Mouse (Mus musculus): ENCODE measurements at regions not wholly inside any gene's neighbourhood (a gene's known extent, or its start where the extent isn't known, plus 50 kb on each side); places are given as distances from the start of the nearest gene placed in this dataset.

- Histone ChIP-seq H3K27me3 (replicated peaks; ENCODE audit: control insufficient read depth, insufficient read depth, low read length) (no peaks in the 10 kb centered on the region), H3K4me1 (ENCODE audit: control insufficient read depth, insufficient read depth, low read length) (no peaks in the 10 kb centered on the region), H3K9me3 (ENCODE audit: control insufficient read depth, low read length) (no peaks in the 10 kb centered on the region), H3K4me3 (ENCODE audit: low read length) (no peak overlapping the region), H3K27ac (ENCODE audit: low read length) (no peak overlapping the region), H3K36me3 (ENCODE audit: control insufficient read depth, insufficient read depth, low read length) (no peaks in the 10 kb centered on the region), H3K9ac (ENCODE audit: low read depth, low read length) (no peak overlapping the region), H3K4me2 (ENCODE audit: low read depth, low read length) (no peak overlapping the region)
- no peak for ATAC-seq
- 85% methylated on average over 1 of the region's 1 CpGs for WGBS
These were observed 783.7 kb upstream of the Tbl1xr1 start for GRCm38 (mm10) chr3:21292774-21293173.

GRCm38 (mm10) chr3:21293308-21293707 lies 783.1 kb upstream of the Tbl1xr1 start:
- ATAC-seq = no peak
- 87% methylated on average over 2 of the region's 2 CpGs for WGBS
- H3K4me2 ChIP-seq (ENCODE audit: low read depth, low read length) = no peak overlapping the region
- H3K9me3 ChIP-seq (ENCODE audit: control insufficient read depth, low read length) = no peaks in the 10 kb centered on the region
- H3K9ac ChIP-seq (ENCODE audit: low read depth, low read length) = no peak overlapping the region
- H3K36me3 ChIP-seq (ENCODE audit: control insufficient read depth, insufficient read depth, low read length) = no peaks in the 10 kb centered on the region
- H3K4me3 ChIP-seq (ENCODE audit: low read length) = no peak overlapping the region
- no peaks in the 10 kb centered on the region for H3K27me3 ChIP-seq (replicated peaks; ENCODE audit: control insufficient read depth, insufficient read depth, low read length)
- no peak overlapping the region for H3K27ac ChIP-seq (ENCODE audit: low read length)
- no peaks in the 10 kb centered on the region for H3K4me1 ChIP-seq (ENCODE audit: control insufficient read depth, insufficient read depth, low read length)

- Histone ChIP-seq H3K4me2 (ENCODE audit: low read depth, low read length) (no peak overlapping the region), H3K4me1 (ENCODE audit: control insufficient read depth, insufficient read depth, low read length) (no peaks in the 10 kb centered on the region), H3K36me3 (ENCODE audit: control insufficient read depth, insufficient read depth, low read length) (no peaks in the 10 kb centered on the region), H3K27ac (ENCODE audit: low read length) (no peak overlapping the region), H3K9ac (ENCODE audit: low read depth, low read length) (no peak overlapping the region), H3K9me3 (ENCODE audit: control insufficient read depth, low read length) (no peaks in the 10 kb centered on the region), H3K27me3 (replicated peaks; ENCODE audit: control insufficient read depth, insufficient read depth, low read length) (no peaks in the 10 kb centered on the region), H3K4me3 (ENCODE audit: low read length) (no peak overlapping the region)
- 76% methylated on average over 3 of the region's 3 CpGs for WGBS
- peak; percentile 90 for ATAC-seq
These were observed 781.7 kb upstream of the Tbl1xr1 start for GRCm38 (mm10) chr3:21294776-21295175.

GRCm38 (mm10) chr3:21296581-21297110 lies 779.8 kb upstream of the Tbl1xr1 start:
- WGBS = 40% methylated on average over 1 of the region's 1 CpGs
- no peak for ATAC-seq
- Histone ChIP-seq H3K4me1 (ENCODE audit: control insufficient read depth, insufficient read depth, low read length) (no peaks in the 10 kb centered on the region), H3K9me3 (ENCODE audit: control insufficient read depth, low read length) (no peaks in the 10 kb centered on the region), H3K9ac (ENCODE audit: low read depth, low read length) (no peak overlapping the region), H3K27ac (ENCODE audit: low read length) (no peak overlapping the region), H3K4me3 (ENCODE audit: low read length) (no peak overlapping the region), H3K36me3 (ENCODE audit: control insufficient read depth, insufficient read depth, low read length) (no peaks in the 10 kb centered on the region), H3K4me2 (ENCODE audit: low read depth, low read length) (no peak overlapping the region), H3K27me3 (replicated peaks; ENCODE audit: control insufficient read depth, insufficient read depth, low read length) (no peaks in the 10 kb centered on the region)

- Histone ChIP-seq H3K9ac (ENCODE audit: low read depth, low read length) (no peak overlapping the region), H3K4me3 (ENCODE audit: low read length) (no peak overlapping the region), H3K36me3 (ENCODE audit: control insufficient read depth, insufficient read depth, low read length) (no peaks in the 10 kb centered on the region), H3K27ac (ENCODE audit: low read length) (no peak overlapping the region), H3K9me3 (ENCODE audit: control insufficient read depth, low read length) (no peaks in the 10 kb centered on the region), H3K4me1 (ENCODE audit: control insufficient read depth, insufficient read depth, low read length) (no peaks in the 10 kb centered on the region), H3K4me2 (ENCODE audit: low read depth, low read length) (no peak overlapping the region), H3K27me3 (replicated peaks; ENCODE audit: control insufficient read depth, insufficient read depth, low read length) (no peaks in the 10 kb centered on the region)
- no peak for ATAC-seq
- WGBS = 54% methylated on average over 4 of the region's 4 CpGs
These were observed 751.0 kb upstream of the Tbl1xr1 start for GRCm38 (mm10) chr3:21325329-21325896.

- no peak overlapping the region for H3K27ac ChIP-seq (ENCODE audit: low read length)
- H3K9ac ChIP-seq (ENCODE audit: low read depth, low read length) = no peak overlapping the region
- no peak overlapping the region for H3K4me2 ChIP-seq (ENCODE audit: low read depth, low read length)
- H3K4me3 ChIP-seq (ENCODE audit: low read length) = no peak overlapping the region
- no peaks in the 10 kb centered on the region for H3K9me3 ChIP-seq (ENCODE audit: control insufficient read depth, low read length)
- ATAC-seq = no peak
- no peaks in the 10 kb centered on the region for H3K36me3 ChIP-seq (ENCODE audit: control insufficient read depth, insufficient read depth, low read length)
- H3K27me3 ChIP-seq (replicated peaks; ENCODE audit: control insufficient read depth, insufficient read depth, low read length) = no peaks in the 10 kb centered on the region
- H3K4me1 ChIP-seq (ENCODE audit: control insufficient read depth, insufficient read depth, low read length) = no peaks in the 10 kb centered on the region
These were observed 734.5 kb upstream of the Tbl1xr1 start for GRCm38 (mm10) chr3:21341916-21342315.

GRCm38 (mm10) chr3:21343095-21343494 lies 733.4 kb upstream of the Tbl1xr1 start:
- H3K4me1 ChIP-seq (ENCODE audit: control insufficient read depth, insufficient read depth, low read length) = no peaks in the 10 kb centered on the region
- WGBS = 93% methylated on average over 1 of the region's 1 CpGs
- H3K9me3 ChIP-seq (ENCODE audit: control insufficient read depth, low read length) = no peaks in the 10 kb centered on the region
- H3K36me3 ChIP-seq (ENCODE audit: control insufficient read depth, insufficient read depth, low read length) = no peaks in the 10 kb centered on the region
- no peak overlapping the region for H3K9ac ChIP-seq (ENCODE audit: low read depth, low read length)
- H3K27ac ChIP-seq (ENCODE audit: low read length) = no peak overlapping the region
- no peak overlapping the region for H3K4me3 ChIP-seq (ENCODE audit: low read length)
- H3K27me3 ChIP-seq (replicated peaks; ENCODE audit: control insufficient read depth, insufficient read depth, low read length) = no peaks in the 10 kb centered on the region
- no peak overlapping the region for H3K4me2 ChIP-seq (ENCODE audit: low read depth, low read length)
- no peak for ATAC-seq

- Histone ChIP-seq H3K4me3 (ENCODE audit: low read length) (no peak overlapping the region), H3K9me3 (ENCODE audit: control insufficient read depth, low read length) (no peaks in the 10 kb centered on the region), H3K36me3 (ENCODE audit: control insufficient read depth, insufficient read depth, low read length) (no peaks in the 10 kb centered on the region), H3K27ac (ENCODE audit: low read length) (no peak overlapping the region), H3K9ac (ENCODE audit: low read depth, low read length) (no peak overlapping the region), H3K4me1 (ENCODE audit: control insufficient read depth, insufficient read depth, low read length) (no peaks in the 10 kb centered on the region), H3K27me3 (replicated peaks; ENCODE audit: control insufficient read depth, insufficient read depth, low read length) (no peaks in the 10 kb centered on the region), H3K4me2 (ENCODE audit: low read depth, low read length) (no peak overlapping the region)
- 75% methylated on average over 3 of the region's 3 CpGs for WGBS
- ATAC-seq = no peak
These were observed 727.0 kb upstream of the Tbl1xr1 start for GRCm38 (mm10) chr3:21349421-21349820.

- Histone ChIP-seq H3K9ac (ENCODE audit: low read depth, low read length) (no peak overlapping the region), H3K4me1 (ENCODE audit: control insufficient read depth, insufficient read depth, low read length) (no peaks in the 10 kb centered on the region), H3K27me3 (replicated peaks; ENCODE audit: control insufficient read depth, insufficient read depth, low read length) (no peaks in the 10 kb centered on the region), H3K4me3 (ENCODE audit: low read length) (no peak overlapping the region), H3K36me3 (ENCODE audit: control insufficient read depth, insufficient read depth, low read length) (no peaks in the 10 kb centered on the region), H3K27ac (ENCODE audit: low read length) (no peak overlapping the region), H3K4me2 (ENCODE audit: low read depth, low read length) (no peak overlapping the region), H3K9me3 (ENCODE audit: control insufficient read depth, low read length) (no peaks in the 10 kb centered on the region)
- ATAC-seq = peak; percentile 94
- 57% methylated on average over 3 of the region's 3 CpGs for WGBS
These were observed 720.3 kb upstream of the Tbl1xr1 start for GRCm38 (mm10) chr3:21356150-21356549.
